Mouse (Mus musculus) liver, embryonic 14.5 days (tissue): ENCODE measurements around the gene Gm27029.

ENCODE experiments used
- CTCF ChIP-seq: IDR thresholded peaks from 2 replicates; pipeline ENCODE4 v1.5.1; 2016; ENCODE audit warnings: antibody characterized with exemption, low read depth, control low read depth
- EP300 ChIP-seq: IDR thresholded peaks from 2 replicates; pipeline ENCODE4 v1.6.1; 2016; ENCODE audit warnings: antibody characterized with exemption, low read depth

- TF ChIP-seq CTCF (no peak), EP300 (no peak)
Observed at GRCm38 (mm10) chr11:101416433-101417100, 8.0 kb downstream of the Gm27029 start.
